Mouse (Mus musculus) lung, embryonic 16.5 days (tissue): ENCODE data around the gene Cstb. TPM values are rescaled to one million over a fixed set of nuclear protein-coding genes. Genes with fewer than 3 reads are reported as not detected.
A peak's percentile ranks its signal among the peaks of the same experiment; 100 is the strongest.

Source experiments
- ATAC-seq: fragments of 200-750 bp; cut with Nextera tagmentation; 2 replicates; pipeline ENCODE4 v1.8.0; 2017; ENCODE audit warnings: low read depth, mild to moderate bottlenecking, moderate library complexity
- H3K27ac ChIP-seq: fragments of 300-500 bp; sonication (generic); 2 replicates; pipeline ENCODE4 v1.5.1; 2014; ENCODE audit warnings: mild to moderate bottlenecking, control low read depth, low read length
- H3K27me3 ChIP-seq: fragments of 300-500 bp; sonication (generic); 2 replicates; pipeline ENCODE4 v1.6.1; 2014; ENCODE audit warnings: low read depth, low read length, mixed read lengths; ENCODE audit not compliant: control insufficient read depth, insufficient read depth
- H3K36me3 ChIP-seq: fragments of 300-500 bp; sonication (generic); 2 replicates; pipeline ENCODE4 v1.6.1; 2014; ENCODE audit warnings: low read length; ENCODE audit not compliant: control insufficient read depth, insufficient read depth
- H3K4me1 ChIP-seq: fragments of 300-500 bp; sonication (generic); replicated peaks from 2 replicates; pipeline ENCODE4 v1.6.1; 2014; ENCODE audit warnings: low read length, mixed read lengths; ENCODE audit not compliant: control insufficient read depth, insufficient read depth
- H3K4me2 ChIP-seq: fragments of 300-500 bp; sonication (generic); 2 replicates; pipeline ENCODE4 v1.6.1; 2014; ENCODE audit warnings: low read depth, low read length, control low read depth
- H3K4me3 ChIP-seq: fragments of 300-500 bp; sonication (generic); 2 replicates; pipeline ENCODE4 v1.5.1; 2014; ENCODE audit warnings: mild to moderate bottlenecking, low read length, control low read depth
- H3K9ac ChIP-seq: fragments of 300-500 bp; sonication (generic); 2 replicates; pipeline ENCODE4 v1.6.1; 2014; ENCODE audit warnings: low read length, control low read depth
- H3K9me3 ChIP-seq: fragments of 300-500 bp; sonication (generic); 2 replicates; pipeline ENCODE4 v1.6.1; 2016; ENCODE audit warnings: low read length; ENCODE audit not compliant: control insufficient read depth
- WGBS: fragments of 180-500 bp; shearing (Covaris S2); extraction: QIAGEN DNeasy Blood & Tissue Kit; methylation state at CpG from one replicate; pipeline ENCODE4 v1.1.7; 2014; 5-methylcytosine and 5-hydroxymethylcytosine counted together
- polyA plus RNA-seq: library from polyadenylated mRNA; unstranded; fragments of >200 nt; fragmentation: Nextera tagmentation; extraction: Ambion mirVana; gene quantifications from 2 replicates; pipeline ENCODE4 v1.2.1, GENCODE M21; 2015

Gene Cstb
- polyA plus RNA-seq, 1 experiment from 2014 or later = 240 TPM

DNA sequence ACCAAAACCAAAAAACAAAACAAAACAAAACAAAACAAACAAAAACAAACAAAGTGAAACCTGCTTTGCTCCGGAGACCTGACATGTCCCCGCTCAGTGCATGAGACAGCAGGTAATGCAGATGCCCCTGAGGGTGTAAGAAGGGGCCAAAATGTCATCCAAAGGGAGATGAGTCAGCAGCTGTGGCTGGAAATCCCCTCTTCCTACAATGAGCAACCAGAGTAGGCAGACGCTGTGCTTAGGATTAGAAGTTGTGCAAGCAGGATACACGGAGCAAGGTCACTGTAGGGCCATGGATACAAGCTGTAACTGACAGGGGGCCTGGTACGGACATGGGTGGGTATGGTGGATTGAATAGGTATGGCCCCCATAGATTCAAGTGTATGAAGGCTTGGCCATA lies 3.7 kb downstream of the Cstb start:
- Histone ChIP-seq H3K9me3 (no peaks in the 10 kb centered on the region), H3K36me3 (peaks cover 17% of the 10 kb centered on the region), H3K4me2 (no peak overlapping the region), H3K27ac (no peak overlapping the region), H3K4me1 (0 out of 2 replicates have a peak, but pooled peaks cover 2% of the 10 kb centered on the region), H3K9ac (no peak overlapping the region), H3K4me3 (no peak overlapping the region), H3K27me3 (no peaks in the 10 kb centered on the region)
- no peak for ATAC-seq
- 81% methylated on average over 5 of the region's 5 CpGs for WGBS

DNA sequence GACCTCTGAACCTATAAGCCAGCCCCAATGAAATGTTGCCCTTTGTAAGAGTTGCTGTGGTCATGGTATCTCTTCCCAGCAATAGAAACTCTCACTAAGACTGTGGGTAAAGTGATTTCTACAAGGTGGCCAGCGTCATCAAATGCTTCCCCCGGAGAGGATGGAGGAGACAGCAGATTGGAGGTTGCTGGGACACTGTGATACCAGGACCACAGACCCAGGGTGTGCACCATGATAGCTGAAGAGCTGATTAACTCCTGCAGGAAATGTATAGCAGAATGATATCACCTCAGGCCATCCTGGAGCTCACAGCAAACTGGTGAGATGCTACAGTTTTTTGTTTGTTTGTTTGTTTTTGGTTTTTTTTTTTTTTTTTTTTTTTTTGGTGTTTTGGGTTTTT lies 4.3 kb downstream of the Cstb start:
- WGBS = 90% methylated on average over 2 of the region's 2 CpGs
- no peak overlapping the region for H3K4me2 ChIP-seq
- ATAC-seq = no peak

DNA sequence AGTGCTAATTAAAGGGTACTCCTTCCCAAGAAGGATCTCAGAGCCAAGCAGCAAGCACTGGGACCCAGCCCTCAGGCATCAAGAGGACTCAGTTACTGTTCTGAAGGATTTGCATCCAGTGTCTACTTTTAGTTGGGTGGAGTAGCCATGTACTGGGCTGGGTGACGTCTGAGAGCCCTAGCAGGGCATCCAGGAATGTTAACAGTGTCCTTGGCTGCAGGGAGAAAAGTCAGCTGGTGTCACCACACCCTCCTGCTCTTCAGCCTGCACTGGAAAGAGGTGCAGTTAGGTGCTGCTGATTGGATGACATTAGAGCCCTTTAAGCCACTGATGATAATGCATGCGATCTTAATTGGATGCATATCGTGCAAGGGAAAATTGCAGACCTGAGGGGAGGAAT lies 7.4 kb downstream of the Cstb start:
- H3K4me1 ChIP-seq = no peaks in the 10 kb centered on the region
- H3K4me2 ChIP-seq = no peak overlapping the region
- no peak for ATAC-seq
- no peaks in the 10 kb centered on the region for H3K9me3 ChIP-seq
- peaks cover 6% of the 10 kb centered on the region for H3K36me3 ChIP-seq
- no peak overlapping the region for H3K9ac ChIP-seq
- 71% methylated on average over 3 of the region's 3 CpGs for WGBS
- no peaks in the 10 kb centered on the region for H3K27me3 ChIP-seq
- H3K4me3 ChIP-seq = no peak overlapping the region
- no peak overlapping the region for H3K27ac ChIP-seq

More for the DNA sequence above, 4.3 kb downstream of the Cstb start:
- Histone ChIP-seq H3K9ac (no peak overlapping the region), H3K4me3 (no peak overlapping the region), H3K27ac (no peak overlapping the region), H3K36me3 (peaks cover 17% of the 10 kb centered on the region), H3K9me3 (no peaks in the 10 kb centered on the region), H3K4me1 (0 out of 2 replicates have a peak, but pooled peaks cover 2% of the 10 kb centered on the region), H3K27me3 (no peaks in the 10 kb centered on the region)

DNA sequence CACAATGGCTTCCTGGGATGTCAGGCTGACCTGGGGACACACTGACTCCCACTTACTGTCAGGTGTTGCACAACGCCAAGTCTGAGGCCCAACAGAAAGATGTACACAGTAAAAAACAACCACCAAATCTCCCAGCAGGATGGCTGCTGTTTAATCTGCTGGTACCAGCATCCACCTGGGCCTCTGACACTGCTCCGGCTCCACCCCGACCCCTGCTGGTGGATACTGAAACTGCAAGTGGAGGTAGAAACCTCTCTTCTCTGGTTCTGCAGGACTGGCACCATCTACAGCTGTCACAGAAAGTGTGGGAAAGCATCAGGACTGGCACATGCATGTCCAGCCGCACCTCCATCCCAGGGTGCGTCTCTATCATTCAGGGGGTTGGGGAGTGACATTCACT lies 12.6 kb downstream of the Cstb start:
- Histone ChIP-seq H3K4me2 (no peak overlapping the region), H3K9me3 (no peaks in the 10 kb centered on the region), H3K4me3 (no peak overlapping the region), H3K4me1 (no peaks in the 10 kb centered on the region), H3K36me3 (no peaks in the 10 kb centered on the region), H3K9ac (no peak overlapping the region), H3K27ac (no peak overlapping the region), H3K27me3 (no peaks in the 10 kb centered on the region)
- peak; percentile 18; the same call in 1 of the 2 replicates for ATAC-seq
- WGBS = 12% methylated on average over 5 of the region's 5 CpGs

DNA sequence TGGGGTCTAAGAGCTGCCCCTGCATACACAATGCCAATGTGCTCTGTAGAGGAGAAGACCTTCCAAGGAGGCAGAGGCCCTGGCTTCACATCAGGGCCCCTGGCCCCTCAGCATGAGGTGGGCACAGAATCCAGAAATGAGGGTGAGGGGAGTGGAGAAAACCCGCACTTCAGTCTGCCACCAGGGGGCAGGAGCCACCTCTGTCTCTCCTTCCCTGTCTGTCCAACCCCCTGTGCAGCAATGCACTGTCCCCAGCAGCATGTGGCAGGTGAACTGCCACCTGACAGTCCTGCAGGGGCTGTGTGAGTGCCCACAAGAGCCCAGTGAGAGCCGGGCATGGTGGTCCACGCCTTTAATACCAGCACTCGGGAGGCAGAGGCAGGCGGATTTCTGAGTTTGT lies 14.1 kb downstream of the Cstb start:
- no peak for ATAC-seq
- 51% methylated on average over 5 of the region's 5 CpGs for WGBS
- no peaks in the 10 kb centered on the region for H3K4me1 ChIP-seq
- H3K36me3 ChIP-seq = no peaks in the 10 kb centered on the region
- H3K4me3 ChIP-seq = no peak overlapping the region
- H3K27me3 ChIP-seq = no peaks in the 10 kb centered on the region
- no peak overlapping the region for H3K9ac ChIP-seq
- no peak overlapping the region for H3K27ac ChIP-seq
- H3K9me3 ChIP-seq = no peaks in the 10 kb centered on the region
- H3K4me2 ChIP-seq = no peak overlapping the region

DNA sequence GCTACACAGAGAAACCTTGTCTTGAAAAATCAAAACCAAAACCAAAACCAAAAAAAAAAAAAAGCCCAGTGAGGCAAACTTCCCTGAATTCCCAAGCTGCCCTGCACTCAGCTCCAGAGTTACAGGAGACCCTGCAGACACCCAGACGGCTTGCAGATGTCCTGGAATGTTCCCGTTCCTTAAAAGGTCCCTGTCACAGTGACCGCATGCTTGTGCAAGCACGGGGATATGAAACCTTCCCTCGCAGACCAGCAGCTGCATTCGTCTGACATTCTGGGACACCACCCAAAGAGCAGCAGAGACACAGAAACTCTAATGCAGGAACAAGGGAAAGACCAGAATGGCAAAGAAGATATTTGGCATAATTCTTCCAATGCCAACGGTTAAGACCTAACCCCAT lies 14.5 kb downstream of the Cstb start:
- WGBS = 78% methylated on average over 7 of the region's 7 CpGs
- H3K36me3 ChIP-seq = no peaks in the 10 kb centered on the region
- no peaks in the 10 kb centered on the region for H3K4me1 ChIP-seq
- H3K27me3 ChIP-seq = no peaks in the 10 kb centered on the region
- no peaks in the 10 kb centered on the region for H3K9me3 ChIP-seq
- H3K27ac ChIP-seq = no peak overlapping the region
- H3K4me3 ChIP-seq = no peak overlapping the region
- H3K4me2 ChIP-seq = no peak overlapping the region
- no peak overlapping the region for H3K9ac ChIP-seq
- ATAC-seq = no peak

DNA sequence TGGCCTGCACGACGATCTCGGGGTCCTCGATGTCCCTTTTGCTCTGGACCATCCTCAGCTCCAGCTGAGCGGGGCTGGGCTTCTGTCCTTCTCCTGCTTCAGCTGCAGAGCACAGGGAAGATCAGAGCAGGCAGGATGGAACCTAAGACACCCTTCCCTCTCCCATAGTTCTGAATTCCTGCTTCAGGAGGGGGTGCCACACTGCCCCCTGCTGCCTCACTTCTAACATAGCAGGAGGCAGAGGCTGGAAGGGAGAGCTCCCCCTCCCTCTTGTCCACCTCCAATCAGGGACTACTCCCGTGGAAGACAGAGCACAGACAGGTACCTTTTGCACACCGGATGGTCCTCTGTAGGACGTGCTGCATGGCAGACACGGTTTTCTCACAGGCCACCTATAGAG lies 15.3 kb downstream of the Cstb start:
- Histone ChIP-seq H3K4me2 (no peak overlapping the region), H3K36me3 (no peaks in the 10 kb centered on the region), H3K4me3 (no peak overlapping the region), H3K9ac (no peak overlapping the region), H3K27me3 (no peaks in the 10 kb centered on the region), H3K27ac (no peak overlapping the region), H3K9me3 (no peaks in the 10 kb centered on the region), H3K4me1 (no peaks in the 10 kb centered on the region)
- 59% methylated on average over 9 of the region's 9 CpGs for WGBS
- ATAC-seq = no peak

DNA sequence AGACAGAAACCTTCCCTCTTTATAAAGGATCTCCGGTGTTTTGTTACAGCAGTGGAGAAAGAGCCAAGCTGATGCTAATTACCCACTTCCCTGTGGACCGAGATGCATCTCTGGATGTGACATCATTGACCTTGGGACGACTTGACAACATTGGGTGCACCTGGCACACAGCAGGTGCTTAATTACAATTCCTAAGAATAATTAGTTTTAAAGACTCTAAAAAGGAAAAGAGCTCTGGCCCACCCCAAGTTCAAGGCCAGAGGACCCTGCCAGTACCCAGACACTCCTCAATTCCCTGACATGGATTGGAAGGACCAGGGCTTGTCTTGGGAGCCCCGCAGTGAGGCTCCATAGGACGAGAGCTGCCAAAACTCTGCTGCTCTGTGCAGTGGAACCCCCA lies 16.1 kb downstream of the Cstb start:
- no peak overlapping the region for H3K27ac ChIP-seq

DNA sequence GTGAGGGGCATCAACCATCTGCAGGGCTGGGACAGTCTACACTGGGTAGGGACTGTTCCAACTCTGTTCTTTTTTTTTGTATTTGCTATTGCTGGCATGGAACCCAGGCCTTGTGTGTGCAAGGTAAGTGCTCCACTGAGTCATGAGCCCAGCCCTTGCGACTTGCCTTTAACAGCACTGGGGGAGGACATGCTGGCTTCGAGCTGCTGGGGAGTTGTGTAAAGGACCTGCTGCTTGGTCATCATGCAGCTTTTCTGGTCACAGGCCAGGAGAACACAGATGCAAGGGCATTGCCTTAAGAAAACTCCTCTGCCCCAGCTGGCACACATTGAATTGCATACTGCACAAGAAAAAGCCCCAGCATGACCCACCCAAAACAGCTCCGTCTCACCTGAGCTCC lies 16.8 kb downstream of the Cstb start:
- 95% methylated on average over 3 of the region's 3 CpGs for WGBS

More for the DNA sequence above, 16.1 kb downstream of the Cstb start:
- H3K4me3 ChIP-seq = no peak overlapping the region
- no peaks in the 10 kb centered on the region for H3K9me3 ChIP-seq
- no peaks in the 10 kb centered on the region for H3K36me3 ChIP-seq
- H3K4me1 ChIP-seq = no peaks in the 10 kb centered on the region
- no peak for ATAC-seq
- no peak overlapping the region for H3K9ac ChIP-seq
- no peaks in the 10 kb centered on the region for H3K27me3 ChIP-seq
- H3K4me2 ChIP-seq = no peak overlapping the region
- 84% methylated on average over 5 of the region's 5 CpGs for WGBS

DNA sequence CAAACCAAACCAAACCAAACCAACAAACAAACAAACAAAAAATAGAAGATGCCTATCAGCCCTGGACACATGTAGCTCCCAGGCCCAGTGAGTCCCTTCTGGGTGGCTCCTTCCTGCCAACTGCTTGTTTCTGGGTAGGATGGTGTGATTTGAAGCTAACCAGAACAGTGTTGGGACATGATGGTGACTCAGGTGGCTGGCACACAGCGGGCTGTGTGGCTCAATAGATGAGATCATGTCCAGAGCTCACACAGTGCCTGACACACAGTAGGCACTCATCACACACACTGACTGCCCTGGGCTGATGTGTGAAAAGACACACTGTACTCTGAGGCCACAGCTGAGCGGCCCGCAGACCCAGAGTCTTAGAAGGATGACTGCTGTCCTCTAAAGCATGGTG lies 20.7 kb downstream of the Cstb start:
- Histone ChIP-seq H3K4me2 (no peak overlapping the region), H3K9me3 (no peaks in the 10 kb centered on the region), H3K27ac (no peak overlapping the region), H3K4me1 (no peaks in the 10 kb centered on the region), H3K27me3 (no peaks in the 10 kb centered on the region), H3K4me3 (no peak overlapping the region), H3K36me3 (no peaks in the 10 kb centered on the region), H3K9ac (no peak overlapping the region)
- WGBS = 92% methylated on average over 3 of the region's 3 CpGs
- ATAC-seq = no peak

More for the DNA sequence above, 16.8 kb downstream of the Cstb start:
- H3K4me3 ChIP-seq = no peak overlapping the region
- H3K4me2 ChIP-seq = no peak overlapping the region
- no peaks in the 10 kb centered on the region for H3K9me3 ChIP-seq
- no peaks in the 10 kb centered on the region for H3K36me3 ChIP-seq
- H3K9ac ChIP-seq = no peak overlapping the region
- no peak overlapping the region for H3K27ac ChIP-seq
- ATAC-seq = no peak
- no peaks in the 10 kb centered on the region for H3K4me1 ChIP-seq
- H3K27me3 ChIP-seq = no peaks in the 10 kb centered on the region
